Mouse (Mus musculus) lung, adult 2 months (tissue): ENCODE measurements around the gene Mcm10. TPM values are rescaled to one million over a fixed set of nuclear protein-coding genes. Genes with fewer than 3 reads are reported as not detected.

Source experiments
- DNase-seq: peaks from one replicate; pipeline ENCODE4 v3.0.0; 2022
- H3K4me1 ChIP-seq: fragments of 200-500 bp; 2 replicates; pipeline ENCODE4 v1.6.1; 2011; ENCODE audit warnings: low read length; ENCODE audit not compliant: control insufficient read depth, insufficient read depth
- H3K4me3 ChIP-seq: fragments of 200-500 bp; replicated peaks from 2 replicates; pipeline ENCODE3; 2011; ENCODE audit warnings: low read depth, mild to moderate bottlenecking, control low read depth, low read length; ENCODE audit errors: extremely low read depth
- CTCF ChIP-seq: fragments of 200-500 bp; IDR thresholded peaks from 2 replicates; pipeline ENCODE4 v1.5.1; 2011; ENCODE audit warnings: mild to moderate bottlenecking, low read length, control low read depth; ENCODE audit not compliant: insufficient read depth
- POLR2A ChIP-seq: fragments of 200-500 bp; IDR thresholded peaks from 2 replicates; pipeline ENCODE4 v1.6.1; 2011; ENCODE audit warnings: low read depth, mild to moderate bottlenecking, control low read depth, low read length, borderline replicate concordance; ENCODE audit errors: extremely low read depth
- WGBS: fragments of 180-500 bp; shearing (Covaris S2); methylation state at CpG from one replicate; pipeline ENCODE4 v1.1.7; 2018; 5-methylcytosine and 5-hydroxymethylcytosine counted together
- polyA plus RNA-seq: library from polyadenylated mRNA; depleted of rRNA; stranded (reverse); fragments of >200 nt; gene quantifications from 2 replicates; pipeline ENCODE4 v1.2.3, GENCODE M21; 2012; rRNA removed

Gene Mcm10
- 0.45 and 1.2 TPM in 2 replicates for polyA plus RNA-seq

GRCm38 (mm10) chr2:5012491-5013324 is at the start of gene Mcm10:
Mcm10 (minus strand) TSS chr2:5012791.
- peak; percentile 88 for DNase-seq
- TF ChIP-seq CTCF (no peak), POLR2A (no peak)
- Histone ChIP-seq H3K4me3 (peak within 1 kb of the TSS; percentile 82), H3K4me1 (no peaks in the 10 kb centered on the region)
- 2% methylated on average over 32 of the region's 32 CpGs for WGBS

- Histone ChIP-seq H3K4me3 (no peak overlapping the region), H3K4me1 (peaks cover 3% of the 10 kb centered on the region; the same call in 1 of the 2 replicates)
- 74% methylated on average over 8 of the region's 8 CpGs for WGBS
- DNase-seq: no peak
- no peak for TF ChIP-seq POLR2A
- no peak for TF ChIP-seq CTCF
Measured at GRCm38 (mm10) chr2:5061133-5061708, 48.6 kb upstream of the Mcm10 start.

DNA sequence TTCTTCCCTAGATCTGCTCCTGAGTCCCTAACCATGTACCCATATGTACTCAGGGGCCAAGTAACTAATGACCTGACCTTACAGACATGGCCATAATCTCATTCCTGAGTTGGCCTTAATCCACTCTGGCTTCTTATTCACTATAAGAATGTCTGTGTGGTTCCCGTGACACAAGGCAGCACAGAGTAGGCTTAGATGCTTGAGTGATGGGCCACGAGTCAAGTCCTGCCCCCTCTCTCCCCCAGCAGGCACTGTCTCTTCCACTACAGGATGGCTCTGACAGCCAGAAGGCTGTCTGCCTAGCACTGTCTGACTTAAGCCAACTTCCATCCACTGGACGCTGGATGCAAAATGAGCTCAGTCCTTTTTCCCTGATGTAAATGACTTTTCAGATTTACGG is 47.4 kb upstream of the Mcm10 start:
- H3K4me3 ChIP-seq: no peak overlapping the region
- WGBS: 93% methylated on average over 4 of the region's 4 CpGs
- DNase-seq: no peak
- TF ChIP-seq CTCF (no peak), POLR2A (no peak)
- H3K4me1 ChIP-seq: peaks cover 3% of the 10 kb centered on the region; the same call in 1 of the 2 replicates

DNA sequence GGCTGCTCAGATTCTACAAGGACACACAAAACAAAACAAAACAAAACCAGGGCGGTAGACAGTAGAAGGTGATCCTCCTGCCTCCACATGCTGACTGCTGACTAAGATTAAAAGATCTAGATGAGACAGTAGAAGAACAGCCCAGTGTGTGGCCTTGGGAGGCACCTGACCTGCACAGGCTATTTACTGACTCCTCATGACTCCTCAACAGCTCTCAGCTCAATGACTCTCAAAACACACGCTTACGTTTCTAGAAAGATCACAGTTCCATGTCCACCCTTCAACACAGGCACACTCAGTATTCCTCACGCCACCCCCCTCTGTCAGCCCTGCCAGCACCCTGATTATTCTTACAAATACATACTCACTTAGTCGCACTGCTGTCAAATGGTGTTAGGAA is 45.8 kb upstream of the Mcm10 start:
- Histone ChIP-seq H3K4me3 (no peak overlapping the region), H3K4me1 (peaks cover 3% of the 10 kb centered on the region; the same call in 1 of the 2 replicates)
- TF ChIP-seq CTCF (no peak), POLR2A (no peak)
- WGBS: 75% methylated on average over 5 of the region's 5 CpGs
- DNase-seq: no peak

GRCm38 (mm10) chr2:5050562-5050961 is 38.0 kb upstream of the Mcm10 start:
- Histone ChIP-seq H3K4me1 (no peaks in the 10 kb centered on the region), H3K4me3 (no peak overlapping the region)
- DNase-seq: no peak
- no peak for TF ChIP-seq CTCF
- no peak for TF ChIP-seq POLR2A
- WGBS: 87% methylated on average over 2 of the region's 2 CpGs

DNA sequence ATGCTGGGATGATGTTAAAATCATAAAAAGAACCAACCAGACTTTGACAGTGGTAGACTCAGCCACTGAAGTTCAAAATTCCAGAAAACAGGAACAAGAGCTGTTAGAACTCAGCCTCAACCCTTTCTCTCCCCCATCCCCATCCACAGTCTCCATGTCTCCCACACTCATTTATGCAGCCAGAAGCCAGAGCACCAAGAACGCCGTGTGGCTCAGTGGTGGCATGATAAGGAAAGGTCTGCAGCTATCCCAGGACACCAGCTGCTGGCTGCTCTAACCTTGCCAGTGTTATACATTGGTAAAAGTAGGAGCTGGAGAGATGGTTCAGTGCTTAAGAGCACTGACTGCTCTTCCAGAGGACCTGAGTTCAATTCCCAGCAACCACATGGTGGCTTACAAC is 34.4 kb upstream of the Mcm10 start:
- WGBS: 90% methylated on average over 2 of the region's 2 CpGs
- H3K4me3 ChIP-seq: no peak overlapping the region
- no peak for DNase-seq
- no peaks in the 10 kb centered on the region for H3K4me1 ChIP-seq
- TF ChIP-seq POLR2A (no peak), CTCF (no peak)

DNA sequence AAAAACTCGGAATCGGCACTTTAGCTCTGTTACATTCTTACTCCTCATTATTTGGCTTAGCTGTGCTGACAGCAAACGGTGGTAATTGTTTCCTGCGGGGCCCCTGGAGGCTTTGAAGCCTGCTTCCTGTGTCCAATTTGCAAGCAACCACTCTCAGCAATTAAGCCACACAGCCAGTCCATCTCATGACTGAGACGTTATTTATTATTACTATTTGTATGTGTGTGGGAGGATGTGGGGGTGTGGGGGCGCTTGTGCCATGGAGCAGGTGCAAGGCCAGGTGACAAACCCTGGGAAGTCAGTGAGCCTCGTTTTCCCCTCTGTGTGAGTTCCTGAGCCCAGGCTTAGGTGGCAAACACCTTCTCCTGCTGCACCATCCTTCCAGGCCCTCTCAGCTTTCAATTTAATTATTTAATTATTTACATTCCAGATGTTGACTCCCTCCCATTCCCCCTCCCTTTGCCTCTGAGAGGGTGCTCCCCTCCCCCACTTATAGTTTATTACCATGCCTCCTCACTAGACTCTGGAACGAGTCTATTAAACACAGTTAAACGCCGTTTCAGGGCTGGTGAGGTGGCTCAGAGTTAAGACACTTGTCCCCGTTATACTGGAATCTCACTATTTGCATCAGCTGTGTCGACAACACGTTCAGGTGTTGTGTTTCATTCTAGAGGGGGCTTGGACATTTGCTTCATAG is 32.8 kb upstream of the Mcm10 start:
- H3K4me1 ChIP-seq: no peaks in the 10 kb centered on the region
- H3K4me3 ChIP-seq: no peak overlapping the region
- no peak for DNase-seq
- TF ChIP-seq CTCF (no peak), POLR2A (no peak)
- WGBS: 47% methylated on average over 13 of the region's 13 CpGs

- Histone ChIP-seq H3K4me3 (no peak overlapping the region), H3K4me1 (no peaks in the 10 kb centered on the region)
- TF ChIP-seq CTCF: no peak
- no peak for TF ChIP-seq POLR2A
- no peak for DNase-seq
- 68% methylated on average over 3 of the region's 3 CpGs for WGBS
Measured at GRCm38 (mm10) chr2:5044321-5044720, 31.7 kb upstream of the Mcm10 start.

GRCm38 (mm10) chr2:5043476-5043761 is 30.8 kb upstream of the Mcm10 start:
- Histone ChIP-seq H3K4me1 (no peaks in the 10 kb centered on the region), H3K4me3 (no peak overlapping the region)
- WGBS: 88% methylated on average over 2 of the region's 2 CpGs
- no peak for TF ChIP-seq POLR2A
- TF ChIP-seq CTCF: no peak
- DNase-seq: no peak
